Mouse (Mus musculus) E14TG2a.4 (cell line): ENCODE results near the gene Nedd8.

Source experiments
- H3K27me3 ChIP-seq: 2 replicates; pipeline ENCODE4 v1.6.1; 2014; ENCODE audit warnings: low read length, control low read depth; ENCODE audit not compliant: insufficient read depth
- H3K36me3 ChIP-seq: 2 replicates; pipeline ENCODE4 v1.6.1; 2014; ENCODE audit warnings: low read length, control low read depth; ENCODE audit not compliant: insufficient read depth
- H3K4me1 ChIP-seq: replicated peaks from 2 replicates; pipeline ENCODE4 v1.6.1; 2014; ENCODE audit warnings: low read depth, low read length, control low read depth
- H3K4me3 ChIP-seq: replicated peaks from 2 replicates; pipeline ENCODE4 v1.5.1; 2014; ENCODE audit warnings: mild to moderate bottlenecking, low read length
- H3K9me3 ChIP-seq: 2 replicates; pipeline ENCODE4 v1.6.1; 2014; ENCODE audit warnings: low read length, control low read depth
- CTCF ChIP-seq: conservative IDR thresholded peaks from 2 replicates; pipeline ENCODE4 v1.5.1; 2014; ENCODE audit warnings: low read length
- NANOG ChIP-seq: IDR thresholded peaks from 2 replicates; pipeline ENCODE4 v1.6.1; 2014; ENCODE audit warnings: borderline replicate concordance, low read length, mixed read lengths
- POU5F1 ChIP-seq: IDR thresholded peaks from 2 replicates; pipeline ENCODE4 v1.6.1; 2014; ENCODE audit warnings: low read length, borderline replicate concordance

Gene Nedd8

DNA sequence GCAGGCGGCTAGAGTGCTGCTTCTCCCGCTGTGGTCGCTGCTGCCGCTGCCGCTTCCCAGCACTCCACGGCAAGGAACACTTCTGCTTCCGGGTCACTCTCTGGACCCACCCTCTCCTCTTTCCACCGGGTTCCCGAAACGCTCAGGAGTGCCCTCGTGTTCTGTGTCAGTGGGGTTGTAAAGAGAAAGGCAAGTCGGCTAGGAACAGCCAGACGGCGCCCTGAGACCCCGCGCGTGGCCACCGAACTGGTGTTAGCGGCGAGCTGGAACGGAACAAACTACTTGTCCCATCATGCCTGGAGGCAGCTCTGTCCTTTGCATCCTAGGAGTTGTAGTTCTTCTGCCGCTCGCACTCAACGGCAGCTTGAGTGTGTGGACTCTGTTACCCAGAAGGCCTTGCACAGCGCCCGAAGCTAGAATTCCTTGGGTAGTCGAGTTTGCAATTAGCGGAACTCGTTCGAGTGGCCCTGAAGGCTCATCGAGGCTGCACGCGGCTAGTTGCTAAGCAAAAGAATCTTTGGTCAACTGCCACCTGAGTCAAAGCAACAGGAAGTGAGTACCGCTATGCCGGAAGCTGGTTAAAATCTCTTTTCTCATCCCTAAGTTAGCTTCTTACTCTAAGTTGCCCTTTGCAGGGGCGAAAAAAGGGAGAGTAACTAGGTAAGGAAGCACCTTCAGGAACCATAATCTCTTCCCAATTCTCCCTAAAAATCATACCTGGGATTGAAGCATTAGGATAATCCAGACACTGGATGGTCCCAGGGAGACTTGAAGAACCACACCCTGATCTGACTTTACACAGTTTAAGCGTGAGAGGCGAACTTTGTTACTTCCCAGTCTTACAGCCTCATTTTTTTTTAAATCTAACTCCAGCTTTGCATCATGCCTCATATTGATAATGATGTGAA lies at the start of gene Nedd8, which contains the start of gene Gmpr2:
Gene Nedd8, minus strand, starts transcription at position 292 of the 908 bp plus-strand sequence.
Gene Gmpr2, plus strand, starts transcription at position 109 of the 908 bp plus-strand sequence.
- Histone ChIP-seq H3K4me1 (peaks cover 38% of the 10 kb centered on the region), H3K4me3 (peak within 1 kb of the TSS; percentile 94), H3K9me3 (no peaks in the 10 kb centered on the region), H3K27me3 (no peaks in the 10 kb centered on the region), H3K36me3 (peaks cover 53% of the 10 kb centered on the region)
- TF ChIP-seq POU5F1 (no peak), NANOG (no peak), CTCF (no peak)

- peaks cover 57% of the 10 kb centered on the region for H3K4me1 ChIP-seq
- TF ChIP-seq NANOG (no peak), CTCF (no peak), POU5F1 (no peak)
- peaks cover 49% of the 10 kb centered on the region for H3K36me3 ChIP-seq
- no peaks in the 10 kb centered on the region for H3K9me3 ChIP-seq
- peak overlapping the region; percentile 86 for H3K4me3 ChIP-seq
- H3K27me3 ChIP-seq = no peaks in the 10 kb centered on the region
Observed at GRCm38 (mm10) chr14:55721076-55721475, 49.2 kb upstream of the Nedd8 start.

- no peak for TF ChIP-seq CTCF
- no peak for TF ChIP-seq NANOG
- no peak for TF ChIP-seq POU5F1
- Histone ChIP-seq H3K4me3 (peak overlapping the region; percentile 86), H3K4me1 (peaks cover 57% of the 10 kb centered on the region), H3K27me3 (no peaks in the 10 kb centered on the region), H3K9me3 (no peaks in the 10 kb centered on the region), H3K36me3 (peaks cover 53% of the 10 kb centered on the region)
Observed at GRCm38 (mm10) chr14:55720666-55721065, 48.7 kb upstream of the Nedd8 start.

GRCm38 (mm10) chr14:55719737-55720136 lies 47.8 kb upstream of the Nedd8 start:
- TF ChIP-seq POU5F1 = no peak
- no peak for TF ChIP-seq CTCF
- TF ChIP-seq NANOG = no peak
- H3K9me3 ChIP-seq = no peaks in the 10 kb centered on the region
- peak overlapping the region; percentile 86 for H3K4me3 ChIP-seq
- H3K36me3 ChIP-seq = peaks cover 56% of the 10 kb centered on the region
- peaks cover 58% of the 10 kb centered on the region for H3K4me1 ChIP-seq
- no peaks in the 10 kb centered on the region for H3K27me3 ChIP-seq

DNA sequence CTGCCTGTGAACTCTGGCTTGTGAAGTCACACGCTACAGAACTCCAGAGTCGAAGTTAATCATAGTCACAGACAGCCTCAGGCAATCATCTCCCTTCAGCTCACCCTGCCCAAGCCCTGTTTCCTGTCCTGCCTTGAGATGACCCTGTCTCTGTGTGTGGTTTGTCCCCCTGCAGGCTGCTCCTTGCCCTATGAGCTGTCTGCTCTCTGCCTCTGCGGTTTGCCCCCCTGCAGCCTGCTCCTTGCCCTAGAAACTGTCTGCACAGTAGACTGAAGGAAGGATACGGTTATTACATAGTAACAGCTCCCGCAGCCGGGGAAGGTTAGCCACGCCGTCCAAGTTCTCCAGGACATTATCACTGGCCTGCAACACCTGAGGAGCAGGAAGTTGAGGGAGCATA lies 45.0 kb upstream of the Nedd8 start:
- H3K36me3 ChIP-seq = peaks cover 56% of the 10 kb centered on the region
- TF ChIP-seq POU5F1 (no peak), CTCF (no peak), NANOG (no peak)
- no peak overlapping the region for H3K4me3 ChIP-seq
- H3K27me3 ChIP-seq = peaks cover 15% of the 10 kb centered on the region
- H3K9me3 ChIP-seq = no peaks in the 10 kb centered on the region
- peaks cover 72% of the 10 kb centered on the region for H3K4me1 ChIP-seq

DNA sequence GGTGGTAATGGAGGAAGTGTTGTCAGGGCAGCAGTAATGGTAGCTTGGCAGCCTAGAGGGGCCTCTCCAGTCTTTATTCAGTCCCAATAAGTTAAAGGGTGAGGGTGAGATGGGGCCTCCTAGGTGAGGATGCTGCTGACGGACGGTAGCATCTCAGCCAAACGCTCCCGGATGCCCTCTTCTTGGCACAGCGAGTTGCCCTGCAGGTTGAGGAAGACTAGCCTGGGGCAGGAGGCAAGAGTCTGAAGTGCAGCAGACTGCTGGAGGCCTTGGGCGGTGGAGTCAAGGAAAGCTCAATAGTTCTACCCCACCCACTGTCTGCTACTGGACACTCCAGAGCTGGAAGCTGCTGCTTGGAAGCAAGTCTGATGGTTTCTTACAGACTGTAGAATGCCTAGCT lies 44.3 kb upstream of the Nedd8 start:
- Histone ChIP-seq H3K36me3 (peaks cover 56% of the 10 kb centered on the region), H3K27me3 (peaks cover 21% of the 10 kb centered on the region), H3K4me3 (no peak overlapping the region), H3K4me1 (peaks cover 75% of the 10 kb centered on the region), H3K9me3 (no peaks in the 10 kb centered on the region)
- no peak for TF ChIP-seq POU5F1
- no peak for TF ChIP-seq NANOG
- TF ChIP-seq CTCF = no peak

DNA sequence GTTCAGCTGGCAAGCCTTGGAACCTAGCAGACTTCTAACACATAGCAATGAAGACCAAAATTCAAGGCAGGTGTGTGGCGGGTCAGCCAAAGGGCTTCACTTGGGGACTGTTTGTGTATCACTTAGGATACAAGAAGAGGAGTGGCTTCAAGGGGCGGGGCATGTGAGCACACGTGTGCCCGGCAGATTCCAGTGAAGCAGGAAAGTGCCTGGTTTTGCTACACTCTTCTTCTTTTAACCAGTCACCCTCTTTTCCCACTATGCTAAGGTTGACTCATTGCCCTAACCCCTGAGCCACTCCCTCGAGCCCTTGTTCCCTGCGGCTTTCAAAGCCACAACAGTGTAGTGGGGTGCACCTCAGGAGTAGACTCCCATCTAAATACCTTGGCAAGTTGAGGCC lies 43.0 kb upstream of the Nedd8 start:
- peaks cover 26% of the 10 kb centered on the region for H3K27me3 ChIP-seq
- H3K9me3 ChIP-seq = no peaks in the 10 kb centered on the region
- H3K36me3 ChIP-seq = peaks cover 45% of the 10 kb centered on the region
- no peak overlapping the region for H3K4me3 ChIP-seq
- no peak for TF ChIP-seq CTCF
- no peak for TF ChIP-seq POU5F1
- no peak for TF ChIP-seq NANOG
- H3K4me1 ChIP-seq = peaks cover 75% of the 10 kb centered on the region

DNA sequence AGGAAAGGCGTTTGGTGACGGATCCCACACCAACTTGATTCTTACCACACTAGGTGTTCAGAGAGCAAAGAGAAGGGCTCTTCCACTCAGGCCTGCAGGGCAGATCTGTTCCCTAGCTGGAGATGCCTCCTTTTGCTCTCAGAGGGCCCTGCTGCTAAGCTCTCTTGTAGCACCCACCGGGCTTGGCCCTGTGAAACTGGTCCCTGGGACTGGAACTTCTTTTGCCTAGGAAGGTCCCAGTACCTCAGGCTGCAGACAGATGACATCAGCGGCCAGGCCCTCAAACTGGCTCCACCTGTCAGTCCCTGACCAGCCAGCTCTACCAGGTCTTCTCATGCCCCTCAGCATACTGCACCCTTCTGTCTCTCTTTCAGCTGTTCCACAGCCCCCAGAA lies 41.8 kb upstream of the Nedd8 start, which contains the start of gene Tgm1:
Gene Tgm1, minus strand, starts transcription at position 198 of the 394 bp plus-strand sequence.
- Histone ChIP-seq H3K27me3 (peaks cover 26% of the 10 kb centered on the region), H3K4me3 (peak within 1 kb of the TSS; percentile 74), H3K36me3 (peaks cover 34% of the 10 kb centered on the region), H3K4me1 (peaks cover 75% of the 10 kb centered on the region), H3K9me3 (no peaks in the 10 kb centered on the region)
- TF ChIP-seq CTCF (no peak), POU5F1 (no peak), NANOG (no peak)
